Mouse (Mus musculus): ENCODE results near the gene Lrrc27. TPM values are rescaled to one million over a fixed set of nuclear protein-coding genes. Genes with fewer than 3 reads are reported as not detected.

Lrrc27 gene
- polyA plus RNA-seq, 1 experiment from 2014 or later, result 4.5 TPM

- 88% methylated on average over 9 of the region's 9 CpGs for WGBS
- no peaks in the 10 kb centered on the region for H3K27me3 ChIP-seq (ENCODE audit: insufficient read depth, poor library complexity, severe bottlenecking)
- H3K4me3 ChIP-seq, result no peak overlapping the region
- H3K27ac ChIP-seq, result no peak overlapping the region
- peaks cover 32% of the 10 kb centered on the region for H3K4me1 ChIP-seq
- peak; percentile 61 for DNase-seq (ENCODE audit: low spot score)
- H3K36me3 ChIP-seq, result no peaks in the 10 kb centered on the region
- no peaks in the 10 kb centered on the region for H3K9me3 ChIP-seq
Measured at GRCm38 (mm10) chr7:139216464-139216863, 3.7 kb downstream of the Lrrc27 start.

DNA sequence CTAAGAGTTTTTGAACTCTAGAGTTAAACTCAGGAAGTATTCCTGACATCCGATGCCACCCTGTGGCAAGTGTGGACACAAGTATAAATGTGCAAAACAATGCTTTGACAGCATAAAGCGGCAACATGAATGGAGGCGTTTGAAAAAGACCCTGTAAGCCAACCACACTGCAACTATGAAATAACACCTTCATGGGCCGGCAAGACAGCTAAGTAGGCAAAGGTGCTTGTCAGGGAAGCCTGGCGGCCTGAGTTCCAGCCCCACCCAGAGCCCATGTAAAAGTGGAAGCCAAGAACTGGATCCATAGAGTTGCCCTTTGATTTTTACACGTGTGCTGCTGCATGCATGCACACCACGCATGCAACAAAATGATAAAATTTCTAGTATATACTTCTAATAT, 4.3 kb downstream of the Lrrc27 start:
- H3K36me3 ChIP-seq, result no peaks in the 10 kb centered on the region
- peak; percentile 60 for DNase-seq (ENCODE audit: low spot score)
- no peaks in the 10 kb centered on the region for H3K9me3 ChIP-seq
- H3K27ac ChIP-seq, result no peak overlapping the region
- H3K27me3 ChIP-seq (ENCODE audit: insufficient read depth, poor library complexity, severe bottlenecking), result no peaks in the 10 kb centered on the region
- 79% methylated on average over 7 of the region's 7 CpGs for WGBS
- H3K4me3 ChIP-seq, result no peak overlapping the region
- H3K4me1 ChIP-seq, result peaks cover 32% of the 10 kb centered on the region

- Histone ChIP-seq H3K27ac (0 out of 2 replicates have a peak overlapping the region, but pooled peaks have one; percentile 17), H3K27me3 (ENCODE audit: insufficient read depth, poor library complexity, severe bottlenecking) (no peaks in the 10 kb centered on the region), H3K36me3 (no peaks in the 10 kb centered on the region), H3K9me3 (no peaks in the 10 kb centered on the region), H3K4me3 (no peak overlapping the region), H3K4me1 (peaks cover 25% of the 10 kb centered on the region)
- WGBS, result 55% methylated on average over 6 of the region's 6 CpGs
- peak; percentile 73 for DNase-seq (ENCODE audit: low spot score)
Measured at GRCm38 (mm10) chr7:139218641-139219415, 6.0 kb downstream of the Lrrc27 start.

DNA sequence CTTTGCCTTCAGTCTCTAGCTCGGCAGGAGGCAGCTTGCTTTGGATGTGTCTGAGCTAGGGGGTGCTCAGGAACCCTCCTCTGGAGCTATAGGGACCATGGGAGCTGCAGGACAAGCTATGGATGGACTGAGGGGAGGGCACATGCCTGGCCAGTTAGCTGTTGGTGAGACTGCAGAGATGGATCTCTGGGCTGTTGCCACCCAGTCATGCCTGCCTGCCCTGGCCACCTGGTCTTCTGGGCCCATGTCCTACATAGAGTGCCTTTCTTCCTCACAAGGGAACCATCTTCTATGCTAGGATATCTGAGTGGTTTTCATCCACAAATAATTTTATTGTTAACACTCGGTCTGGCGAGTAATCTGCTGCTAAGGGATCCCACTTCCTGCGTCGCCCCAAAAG, 6.7 kb downstream of the Lrrc27 start:
- Histone ChIP-seq H3K36me3 (no peaks in the 10 kb centered on the region), H3K9me3 (no peaks in the 10 kb centered on the region), H3K4me3 (no peak overlapping the region), H3K4me1 (peaks cover 26% of the 10 kb centered on the region), H3K27ac (0 out of 2 replicates have a peak overlapping the region, but pooled peaks have one; percentile 17), H3K27me3 (ENCODE audit: insufficient read depth, poor library complexity, severe bottlenecking) (no peaks in the 10 kb centered on the region)
- WGBS, result 86% methylated on average over 5 of the region's 5 CpGs
- peak; percentile 54 for DNase-seq (ENCODE audit: low spot score)

- DNase-seq (ENCODE audit: low spot score), result peak; percentile 66
- Histone ChIP-seq H3K27me3 (ENCODE audit: insufficient read depth, poor library complexity, severe bottlenecking) (no peaks in the 10 kb centered on the region), H3K4me3 (no peak overlapping the region), H3K36me3 (no peaks in the 10 kb centered on the region), H3K9me3 (no peaks in the 10 kb centered on the region), H3K27ac (no peak overlapping the region), H3K4me1 (peaks cover 33% of the 10 kb centered on the region)
- WGBS, result 36% methylated on average over 2 of the region's 2 CpGs
Measured at GRCm38 (mm10) chr7:139220303-139220702, 7.5 kb downstream of the Lrrc27 start.

GRCm38 (mm10) chr7:139221072-139221471, 8.3 kb downstream of the Lrrc27 start:
- no peak overlapping the region for H3K27ac ChIP-seq
- no peaks in the 10 kb centered on the region for H3K9me3 ChIP-seq
- no peaks in the 10 kb centered on the region for H3K36me3 ChIP-seq
- H3K27me3 ChIP-seq (ENCODE audit: insufficient read depth, poor library complexity, severe bottlenecking), result no peaks in the 10 kb centered on the region
- H3K4me1 ChIP-seq, result peaks cover 36% of the 10 kb centered on the region
- no peak overlapping the region for H3K4me3 ChIP-seq
- 66% methylated on average over 5 of the region's 5 CpGs for WGBS
- peak; percentile 42 for DNase-seq (ENCODE audit: low spot score)

DNA sequence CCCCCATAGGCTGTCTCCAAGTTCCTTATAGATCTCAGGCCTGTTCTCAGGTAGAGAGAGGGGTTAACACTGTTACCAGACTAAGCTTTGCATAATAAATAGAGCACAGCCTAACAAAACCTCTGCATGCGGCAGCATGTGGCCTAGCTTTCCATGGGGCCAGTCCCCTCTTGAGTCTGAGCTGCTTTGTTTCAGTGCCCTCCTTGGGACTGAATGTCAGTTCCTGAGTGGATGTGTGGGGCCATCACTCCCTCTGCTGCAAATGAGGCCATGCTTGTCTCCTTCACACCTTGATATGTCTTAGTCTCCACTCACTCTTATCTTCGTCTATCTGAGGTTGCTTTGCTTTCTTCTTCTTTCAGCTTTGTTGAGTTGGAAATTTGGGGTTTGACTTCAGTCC, 9.1 kb downstream of the Lrrc27 start:
- Histone ChIP-seq H3K27me3 (ENCODE audit: insufficient read depth, poor library complexity, severe bottlenecking) (no peaks in the 10 kb centered on the region), H3K4me3 (no peak overlapping the region), H3K9me3 (no peaks in the 10 kb centered on the region), H3K27ac (no peak overlapping the region), H3K4me1 (peaks cover 34% of the 10 kb centered on the region), H3K36me3 (no peaks in the 10 kb centered on the region)
- 69% methylated on average over 2 of the region's 2 CpGs for WGBS
- DNase-seq (ENCODE audit: low spot score), result peak; percentile 63

- H3K4me1 ChIP-seq, result peaks cover 38% of the 10 kb centered on the region
- 74% methylated on average over 4 of the region's 4 CpGs for WGBS
- peak; percentile 52 for DNase-seq (ENCODE audit: low spot score)
- no peaks in the 10 kb centered on the region for H3K36me3 ChIP-seq
- H3K27me3 ChIP-seq (ENCODE audit: insufficient read depth, poor library complexity, severe bottlenecking), result no peaks in the 10 kb centered on the region
- H3K4me3 ChIP-seq, result no peak overlapping the region
- H3K27ac ChIP-seq, result no peak overlapping the region; the same call in 1 of the 2 replicates
- no peaks in the 10 kb centered on the region for H3K9me3 ChIP-seq
Measured at GRCm38 (mm10) chr7:139222341-139222740, 9.6 kb downstream of the Lrrc27 start.

- Histone ChIP-seq H3K27ac (peak overlapping the region; percentile 42; the same call in 1 of the 2 replicates), H3K36me3 (no peaks in the 10 kb centered on the region), H3K27me3 (ENCODE audit: insufficient read depth, poor library complexity, severe bottlenecking) (no peaks in the 10 kb centered on the region), H3K4me3 (no peak overlapping the region), H3K4me1 (peaks cover 48% of the 10 kb centered on the region), H3K9me3 (no peaks in the 10 kb centered on the region)
- DNase-seq (ENCODE audit: low spot score), result peak; percentile 61
- WGBS, result 74% methylated on average over 1 of the region's 1 CpGs
Measured at GRCm38 (mm10) chr7:139224070-139224469, 11.3 kb downstream of the Lrrc27 start.

DNA sequence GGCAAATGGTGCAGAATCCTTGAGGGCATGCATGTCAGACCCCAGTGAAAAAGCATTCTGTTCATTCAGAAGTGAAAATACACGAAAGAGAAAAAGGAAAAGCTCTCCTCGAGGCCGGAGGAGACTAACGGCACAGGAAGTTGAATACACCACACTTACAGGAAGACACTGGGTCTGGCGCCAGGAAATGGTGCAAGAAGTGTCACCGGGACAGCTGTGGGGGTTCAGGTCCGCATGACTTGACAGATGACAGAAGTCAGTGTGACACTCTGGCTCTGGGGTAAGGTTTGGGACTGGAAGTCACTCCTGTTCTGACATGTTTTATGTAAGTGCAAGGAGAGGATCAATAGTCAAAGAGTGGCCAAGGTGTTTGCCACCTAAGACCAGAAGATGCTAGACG, 11.9 kb downstream of the Lrrc27 start:
- Histone ChIP-seq H3K4me3 (no peak overlapping the region), H3K27me3 (ENCODE audit: insufficient read depth, poor library complexity, severe bottlenecking) (no peaks in the 10 kb centered on the region), H3K27ac (peak overlapping the region; percentile 42; the same call in 1 of the 2 replicates), H3K9me3 (no peaks in the 10 kb centered on the region), H3K4me1 (peaks cover 49% of the 10 kb centered on the region), H3K36me3 (no peaks in the 10 kb centered on the region)
- 58% methylated on average over 8 of the region's 8 CpGs for WGBS
- peak; percentile 66 for DNase-seq (ENCODE audit: low spot score)

DNA sequence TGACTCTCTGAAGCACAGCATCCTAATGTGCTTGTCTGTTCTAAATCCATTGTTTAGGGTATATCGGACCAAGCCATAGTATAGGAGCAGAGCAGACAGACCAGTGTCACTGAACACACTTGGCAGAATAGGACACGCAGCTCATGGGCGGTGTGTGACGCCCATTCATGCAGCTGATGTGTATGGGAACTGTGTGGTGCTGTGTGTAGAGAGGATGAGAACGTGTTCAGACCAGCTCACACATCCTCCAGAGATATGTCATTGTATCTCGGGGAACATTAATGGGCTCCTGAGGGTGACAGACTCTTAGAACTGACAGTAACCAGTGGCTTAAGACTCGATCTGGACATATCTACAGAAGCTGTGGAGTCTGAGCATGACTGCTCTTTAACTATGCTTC, 13.6 kb downstream of the Lrrc27 start:
- H3K4me3 ChIP-seq, result no peak overlapping the region
- 80% methylated on average over 7 of the region's 7 CpGs for WGBS
- H3K4me1 ChIP-seq, result peaks cover 58% of the 10 kb centered on the region
- DNase-seq (ENCODE audit: low spot score), result peak; percentile 68
- 0 out of 2 replicates have a peak overlapping the region, but pooled peaks have one; percentile 47 for H3K27ac ChIP-seq
- H3K9me3 ChIP-seq, result no peaks in the 10 kb centered on the region
- no peaks in the 10 kb centered on the region for H3K27me3 ChIP-seq (ENCODE audit: insufficient read depth, poor library complexity, severe bottlenecking)
- H3K36me3 ChIP-seq, result no peaks in the 10 kb centered on the region

DNA sequence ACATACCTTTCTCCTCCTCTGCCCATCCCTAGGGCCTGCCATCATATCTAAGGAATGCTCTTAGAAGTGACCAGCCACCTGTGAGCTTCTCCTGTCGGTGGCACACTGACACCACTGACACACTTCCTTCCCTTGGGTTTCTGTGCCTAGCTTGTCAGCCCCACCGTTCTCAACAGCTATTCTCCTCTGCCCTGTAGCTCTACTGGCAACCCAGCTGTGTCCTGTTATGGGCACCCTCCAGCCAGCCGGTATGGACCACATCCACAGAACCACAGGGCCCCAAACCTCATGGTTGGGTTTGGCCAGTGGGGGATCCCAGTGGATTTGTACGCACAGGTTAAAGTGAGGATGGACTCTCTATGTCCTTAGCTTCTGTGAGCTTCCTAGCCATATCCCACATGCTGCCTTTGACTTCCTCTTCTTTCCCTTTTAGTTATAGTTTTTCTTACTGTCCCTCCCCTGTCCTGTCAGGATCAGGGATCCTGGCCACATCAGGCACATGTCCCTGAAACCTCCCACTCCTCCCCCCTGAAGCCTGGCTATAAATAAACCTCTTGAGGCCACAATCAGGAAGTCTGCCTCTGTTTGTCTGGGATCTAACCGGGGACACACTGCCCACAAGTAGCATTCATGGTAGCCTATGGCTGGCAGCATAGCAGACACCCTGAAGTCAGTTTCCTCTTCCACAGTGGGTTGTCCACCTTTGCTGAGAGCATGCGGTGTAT, 15.8 kb downstream of the Lrrc27 start:
- H3K4me1 ChIP-seq, result peaks cover 61% of the 10 kb centered on the region
- H3K27me3 ChIP-seq (ENCODE audit: insufficient read depth, poor library complexity, severe bottlenecking), result no peaks in the 10 kb centered on the region
- no peak overlapping the region for H3K4me3 ChIP-seq
- no peaks in the 10 kb centered on the region for H3K36me3 ChIP-seq
- DNase-seq (ENCODE audit: low spot score), result no peak
- H3K27ac ChIP-seq, result peak overlapping the region; percentile 90
- H3K9me3 ChIP-seq, result no peaks in the 10 kb centered on the region
- 46% methylated on average over 6 of the region's 6 CpGs for WGBS

DNA sequence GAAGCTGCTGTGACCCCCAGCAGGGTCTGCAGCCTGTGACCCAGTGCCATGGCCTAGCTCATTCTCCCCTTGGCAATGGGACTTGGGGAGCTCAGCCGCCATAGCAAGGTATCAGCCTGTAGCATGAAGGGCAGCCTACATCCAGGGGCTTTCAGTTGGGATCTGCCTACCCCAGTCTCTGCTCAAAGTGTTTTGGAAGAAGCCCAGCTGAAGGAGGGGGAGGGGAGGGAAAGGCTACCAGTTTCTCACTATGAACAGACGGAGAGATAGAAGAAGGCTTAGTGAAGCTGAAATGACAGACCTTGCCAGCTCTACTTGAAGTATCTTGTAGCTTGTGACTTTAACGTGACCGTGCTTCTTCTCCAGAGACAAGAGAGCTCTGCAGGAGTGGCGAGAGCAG, 17.0 kb downstream of the Lrrc27 start:
- H3K9me3 ChIP-seq, result no peaks in the 10 kb centered on the region
- WGBS, result 67% methylated on average over 5 of the region's 5 CpGs
- H3K27ac ChIP-seq, result peak overlapping the region; percentile 90; the same call in 1 of the 2 replicates
- no peaks in the 10 kb centered on the region for H3K27me3 ChIP-seq (ENCODE audit: insufficient read depth, poor library complexity, severe bottlenecking)
- H3K4me3 ChIP-seq, result no peak overlapping the region
- DNase-seq (ENCODE audit: low spot score), result no peak
- no peaks in the 10 kb centered on the region for H3K36me3 ChIP-seq
- peaks cover 67% of the 10 kb centered on the region for H3K4me1 ChIP-seq

All from heart, embryonic 10.5 days (tissue).